Mouse (Mus musculus) liver, embryonic 12.5 days (tissue): Measurements from ENCODE around the gene Mecom. TPM values are rescaled to one million over a fixed set of nuclear protein-coding genes. Genes with fewer than 3 reads are reported as not detected.
"Not testable (repeated sequence)": the region's sequence is repeated elsewhere in the genome, so short reads cannot be mapped to it uniquely, and the experiment has no call there.

Experiments used
- ATAC-seq: fragments of 200-750 bp; cut with Nextera tagmentation; 2 replicates; pipeline ENCODE4 v1.8.0; 2017; ENCODE audit warnings: moderate number of reproducible peaks, mild to moderate bottlenecking, moderate library complexity
- H3K27ac ChIP-seq: fragments of 300-500 bp; sonication (generic); 2 replicates; pipeline ENCODE4 v1.5.1; 2016; ENCODE audit warnings: mild to moderate bottlenecking
- H3K27me3 ChIP-seq: fragments of 300-500 bp; sonication (generic); replicated peaks from 2 replicates; pipeline ENCODE4 v1.6.1; 2016; ENCODE audit warnings: mild to moderate bottlenecking, moderate library complexity
- H3K36me3 ChIP-seq: fragments of 300-500 bp; sonication (generic); 2 replicates; pipeline ENCODE4 v1.6.1; 2016; ENCODE audit warnings: mild to moderate bottlenecking, moderate library complexity
- H3K4me1 ChIP-seq: fragments of 300-500 bp; sonication (generic); 2 replicates; pipeline ENCODE4 v1.6.1; 2016
- H3K4me2 ChIP-seq: fragments of 300-500 bp; sonication (generic); 2 replicates; pipeline ENCODE4 v1.6.1; 2016; ENCODE audit warnings: mild to moderate bottlenecking, moderate library complexity
- H3K4me3 ChIP-seq: fragments of 300-500 bp; sonication (generic); 2 replicates; pipeline ENCODE4 v1.5.1; 2016; ENCODE audit warnings: mild to moderate bottlenecking, moderate library complexity
- H3K9ac ChIP-seq: fragments of 300-500 bp; sonication (generic); 2 replicates; pipeline ENCODE4 v1.6.1; 2016; ENCODE audit warnings: mild to moderate bottlenecking, moderate library complexity
- H3K9me3 ChIP-seq: fragments of 300-500 bp; sonication (generic); replicated peaks from 2 replicates; pipeline ENCODE4 v1.6.1; 2016; ENCODE audit warnings: mild to moderate bottlenecking, moderate library complexity
- WGBS: fragments of 180-500 bp; shearing (Covaris S2); methylation state at CpG from one replicate; pipeline ENCODE4 v1.1.7; 2016; ENCODE audit not compliant: insufficient replicate concordance; 5-methylcytosine and 5-hydroxymethylcytosine counted together
- polyA plus RNA-seq: library from polyadenylated mRNA; unstranded; fragments of >200 nt; fragmentation: Nextera tagmentation; extraction: Ambion mirVana; gene quantifications from 2 replicates; pipeline ENCODE4 v1.2.1, GENCODE M21; 2016

Mecom gene
- polyA plus RNA-seq, 1 experiment from 2014 or later, result 1.8 TPM

DNA sequence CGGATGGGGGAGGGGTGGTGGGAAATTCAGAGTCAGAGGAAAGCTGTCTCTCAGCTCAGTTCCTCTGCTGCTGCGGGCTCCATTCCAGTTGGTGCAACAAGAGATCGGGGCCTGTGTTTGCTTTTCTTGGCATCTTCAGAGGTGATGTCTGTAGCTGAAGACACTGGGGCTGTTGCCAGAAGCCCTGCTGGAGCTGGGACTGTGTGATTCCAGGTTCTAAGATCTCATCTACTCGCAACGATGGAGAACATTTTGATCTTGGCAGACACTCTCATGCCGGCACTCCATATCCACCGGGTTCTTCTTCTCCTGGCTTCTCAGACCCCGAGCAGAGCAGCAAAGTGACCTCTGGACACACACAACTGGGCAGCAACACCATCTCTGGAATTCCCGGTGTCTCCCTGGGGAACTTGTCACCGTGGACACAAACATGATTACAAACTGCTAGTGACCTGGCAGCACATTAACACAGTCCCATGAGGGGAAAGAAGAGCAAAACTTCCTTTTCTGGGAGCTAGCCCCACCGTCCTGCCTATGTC lies 908 bp downstream of the Mecom start:
- no peak overlapping the region for H3K4me3 ChIP-seq
- H3K4me2 ChIP-seq, result no peak overlapping the region
- H3K9me3 ChIP-seq, result no peaks in the 10 kb centered on the region
- no peak overlapping the region for H3K27ac ChIP-seq
- H3K4me1 ChIP-seq, result no peaks in the 10 kb centered on the region
- no peak overlapping the region for H3K9ac ChIP-seq
- WGBS, result 49% methylated on average over 11 of the region's 11 CpGs
- no peaks in the 10 kb centered on the region for H3K36me3 ChIP-seq
- no peak for ATAC-seq
- no peaks in the 10 kb centered on the region for H3K27me3 ChIP-seq

DNA sequence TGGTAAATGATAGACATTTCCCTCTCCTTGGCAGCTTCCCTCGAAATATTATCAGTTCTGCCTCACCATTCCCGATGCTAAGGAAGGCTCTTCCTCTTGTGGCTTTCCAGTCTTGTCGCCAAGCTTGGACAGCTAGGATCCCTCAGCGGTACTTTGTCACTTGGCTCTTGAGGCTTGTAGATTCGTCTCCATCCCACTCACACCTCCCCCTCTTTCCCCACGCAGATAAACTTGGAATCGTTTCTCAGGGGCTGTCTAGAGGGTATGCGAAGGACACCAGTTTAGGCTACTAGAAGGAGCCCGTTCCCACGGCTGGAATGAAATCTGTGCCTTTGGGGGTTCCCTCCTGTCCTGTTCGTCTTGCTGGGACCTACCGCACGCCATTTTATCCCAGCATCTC lies 1.4 kb downstream of the Mecom start:
- ATAC-seq, result no peak

GRCm38 (mm10) chr3:30545246-30545645 lies 2.6 kb downstream of the Mecom start:
- no peaks in the 10 kb centered on the region for H3K27me3 ChIP-seq
- H3K27ac ChIP-seq, result no peak overlapping the region
- H3K36me3 ChIP-seq, result no peaks in the 10 kb centered on the region
- no peak overlapping the region for H3K9ac ChIP-seq
- H3K4me3 ChIP-seq, result no peak overlapping the region
- no peaks in the 10 kb centered on the region for H3K4me1 ChIP-seq
- H3K4me2 ChIP-seq, result no peak overlapping the region
- no peak for ATAC-seq
- WGBS, result 73% methylated on average over 5 of the region's 5 CpGs
- no peaks in the 10 kb centered on the region for H3K9me3 ChIP-seq

More for the DNA sequence above, 1.4 kb downstream of the Mecom start:
- no peak overlapping the region for H3K27ac ChIP-seq
- H3K27me3 ChIP-seq, result no peaks in the 10 kb centered on the region
- no peaks in the 10 kb centered on the region for H3K4me1 ChIP-seq
- no peaks in the 10 kb centered on the region for H3K9me3 ChIP-seq
- no peak overlapping the region for H3K9ac ChIP-seq
- WGBS, result 46% methylated on average over 13 of the region's 13 CpGs
- H3K4me2 ChIP-seq, result no peak overlapping the region
- no peaks in the 10 kb centered on the region for H3K36me3 ChIP-seq
- H3K4me3 ChIP-seq, result no peak overlapping the region

- no peaks in the 10 kb centered on the region for H3K4me1 ChIP-seq
- no peaks in the 10 kb centered on the region for H3K36me3 ChIP-seq
- H3K9me3 ChIP-seq, result no peaks in the 10 kb centered on the region
- H3K27me3 ChIP-seq, result no peaks in the 10 kb centered on the region
- H3K4me3 ChIP-seq, result no peak overlapping the region
- no peak overlapping the region for H3K27ac ChIP-seq
- H3K4me2 ChIP-seq, result no peak overlapping the region
- 56% methylated on average over 5 of the region's 5 CpGs for WGBS
- H3K9ac ChIP-seq, result no peak overlapping the region
- ATAC-seq, result no peak
Measured at GRCm38 (mm10) chr3:30544305-30544704, 3.5 kb downstream of the Mecom start.

DNA sequence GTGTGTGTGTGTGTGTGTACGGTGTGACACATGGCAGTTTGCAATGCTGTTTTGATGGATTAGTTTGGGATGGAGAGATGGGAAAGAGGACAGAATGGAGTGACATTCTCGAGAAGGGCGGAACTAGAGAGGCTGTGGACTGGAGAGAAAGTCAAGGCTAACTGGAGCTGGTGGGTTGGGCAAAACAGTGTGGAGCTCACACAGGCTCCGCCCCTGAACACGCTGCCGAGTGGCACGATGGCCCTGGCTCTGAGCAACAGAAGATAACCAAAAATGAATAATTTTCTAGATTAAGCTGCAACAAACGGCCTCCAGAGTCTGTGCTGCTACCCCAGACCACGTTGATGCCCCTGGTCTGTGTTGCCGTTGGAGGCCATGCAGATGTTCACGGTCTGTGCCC lies 12.0 kb downstream of the Mecom start:
- no peak overlapping the region for H3K27ac ChIP-seq
- H3K4me1 ChIP-seq, result no peaks in the 10 kb centered on the region
- H3K36me3 ChIP-seq, result no peaks in the 10 kb centered on the region
- H3K9ac ChIP-seq, result no peak overlapping the region
- no peak overlapping the region for H3K4me2 ChIP-seq
- no peaks in the 10 kb centered on the region for H3K9me3 ChIP-seq
- no peak for ATAC-seq
- H3K27me3 ChIP-seq, result no peaks in the 10 kb centered on the region
- 71% methylated on average over 11 of the region's 11 CpGs for WGBS
- H3K4me3 ChIP-seq, result no peak overlapping the region

DNA sequence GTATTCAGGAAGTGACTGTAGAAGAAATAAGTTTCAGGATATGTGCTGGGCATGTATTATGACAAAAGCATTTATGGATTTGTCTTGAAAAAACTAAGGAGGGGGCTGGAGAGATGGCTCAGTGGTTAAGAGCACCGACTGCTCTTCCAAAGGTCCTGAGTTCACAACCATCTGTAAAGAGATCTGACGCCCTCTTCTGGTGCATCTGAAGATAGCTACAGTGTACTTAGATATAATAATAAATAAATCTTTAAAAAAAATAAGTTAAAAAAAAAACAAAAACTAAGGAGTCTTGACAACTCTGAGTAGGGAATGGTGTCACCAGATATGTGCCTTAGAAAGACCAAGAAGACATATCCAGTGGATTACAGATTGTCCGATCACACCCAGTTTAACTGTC lies 27.1 kb downstream of the Mecom start:
- 40% methylated on average over 3 of the region's 3 CpGs for WGBS
- H3K27me3 ChIP-seq, result peaks cover 32% of the 10 kb centered on the region
- not testable (repeated sequence) for H3K4me1 ChIP-seq, H3K9ac ChIP-seq, H3K36me3 ChIP-seq, H3K9me3 ChIP-seq, ATAC-seq, H3K27ac ChIP-seq, H3K4me2 ChIP-seq, H3K4me3 ChIP-seq

GRCm38 (mm10) chr3:30519425-30519824 lies 28.4 kb downstream of the Mecom start:
- Histone ChIP-seq H3K4me3 (no peak overlapping the region), H3K9me3 (no peaks in the 10 kb centered on the region), H3K4me1 (peaks cover 2% of the 10 kb centered on the region; the same call in 1 of the 2 replicates), H3K27me3 (peaks cover 45% of the 10 kb centered on the region), H3K4me2 (no peak overlapping the region), H3K27ac (no peak overlapping the region), H3K36me3 (no peaks in the 10 kb centered on the region), H3K9ac (no peak overlapping the region)
- 36% methylated on average over 1 of the region's 1 CpGs for WGBS
- ATAC-seq, result no peak

DNA sequence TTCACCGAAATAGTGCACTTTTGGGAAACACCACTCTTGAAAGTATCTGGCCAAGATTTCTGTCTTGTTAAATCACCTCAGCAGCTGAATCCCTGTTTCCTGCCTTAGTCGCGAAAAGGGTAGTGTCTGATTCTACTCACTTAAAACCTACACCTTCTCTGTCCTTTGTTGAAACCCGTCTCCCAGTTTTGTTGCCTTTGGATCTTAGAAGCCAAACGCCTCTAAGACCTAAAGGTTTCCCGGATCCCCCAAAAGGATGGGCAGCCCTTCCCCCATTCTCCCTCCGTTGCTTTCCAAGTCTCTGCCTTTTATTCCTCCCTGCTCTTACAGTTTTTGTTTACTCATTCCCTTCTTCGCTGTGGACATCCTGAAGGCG lies 32.0 kb downstream of the Mecom start:
- no peak overlapping the region for H3K9ac ChIP-seq
- ATAC-seq, result no peak
- H3K4me2 ChIP-seq, result no peak overlapping the region
- no peaks in the 10 kb centered on the region for H3K9me3 ChIP-seq
- no peak overlapping the region for H3K4me3 ChIP-seq
- H3K27me3 ChIP-seq, result peaks cover 81% of the 10 kb centered on the region
- H3K36me3 ChIP-seq, result no peaks in the 10 kb centered on the region
- H3K27ac ChIP-seq, result no peak overlapping the region
- WGBS, result 7% methylated on average over 9 of the region's 9 CpGs
- peaks cover 7% of the 10 kb centered on the region; the same call in 1 of the 2 replicates for H3K4me1 ChIP-seq

- peaks cover 88% of the 10 kb centered on the region for H3K27me3 ChIP-seq
- H3K4me2 ChIP-seq, result peak overlapping the region; percentile 57
- no peaks in the 10 kb centered on the region for H3K36me3 ChIP-seq
- no peak overlapping the region for H3K9ac ChIP-seq
- peak overlapping the region; percentile 35 for H3K4me3 ChIP-seq
- no peak overlapping the region for H3K27ac ChIP-seq
- no peaks in the 10 kb centered on the region for H3K9me3 ChIP-seq
- peak; percentile 63 for ATAC-seq
- peaks cover 7% of the 10 kb centered on the region; the same call in 1 of the 2 replicates for H3K4me1 ChIP-seq
- 1% methylated on average over 53 of the region's 62 CpGs for WGBS
Measured at GRCm38 (mm10) chr3:30514901-30515794, 32.7 kb downstream of the Mecom start.

DNA sequence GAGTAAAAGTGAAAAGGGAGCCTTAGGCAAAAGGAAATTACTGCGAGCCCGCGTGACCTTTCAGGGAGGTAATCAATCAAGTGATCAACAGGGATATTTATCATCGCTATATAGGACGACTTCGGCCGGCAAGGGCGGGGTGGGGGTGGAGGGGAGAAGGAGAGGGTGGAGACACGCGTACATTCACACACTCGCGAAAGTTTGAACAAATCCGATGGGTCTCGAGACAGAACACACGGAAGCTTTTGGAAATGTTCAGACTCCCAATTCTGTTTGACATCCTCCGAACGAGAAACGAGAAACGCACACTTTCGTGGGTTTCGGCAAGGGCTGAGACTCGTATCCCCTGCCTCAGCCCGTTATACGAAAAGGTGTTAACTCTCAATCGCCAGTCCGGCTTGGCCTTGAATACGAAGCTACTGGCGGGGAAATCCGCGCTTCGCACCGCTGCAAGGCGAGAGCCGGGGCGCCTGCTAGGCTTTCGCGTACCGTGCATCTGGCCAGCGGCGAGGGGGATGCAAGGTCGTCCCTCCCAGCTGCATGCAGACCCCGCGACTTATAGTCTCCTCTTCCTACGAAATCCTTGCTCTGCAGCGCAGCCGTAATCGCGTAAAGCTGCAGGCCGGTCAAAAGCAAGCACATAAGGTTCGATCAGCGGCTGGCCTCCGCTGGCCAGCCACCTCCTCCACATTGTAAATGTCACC lies 33.6 kb downstream of the Mecom start:
- Histone ChIP-seq H3K27me3 (peaks cover 94% of the 10 kb centered on the region), H3K9ac (no peak overlapping the region), H3K36me3 (no peaks in the 10 kb centered on the region), H3K27ac (no peak overlapping the region), H3K9me3 (no peaks in the 10 kb centered on the region), H3K4me3 (peak overlapping the region; percentile 35), H3K4me2 (peak overlapping the region; percentile 57), H3K4me1 (peaks cover 8% of the 10 kb centered on the region; the same call in 1 of the 2 replicates)
- 2% methylated on average over 52 of the region's 52 CpGs for WGBS
- ATAC-seq, result no peak

DNA sequence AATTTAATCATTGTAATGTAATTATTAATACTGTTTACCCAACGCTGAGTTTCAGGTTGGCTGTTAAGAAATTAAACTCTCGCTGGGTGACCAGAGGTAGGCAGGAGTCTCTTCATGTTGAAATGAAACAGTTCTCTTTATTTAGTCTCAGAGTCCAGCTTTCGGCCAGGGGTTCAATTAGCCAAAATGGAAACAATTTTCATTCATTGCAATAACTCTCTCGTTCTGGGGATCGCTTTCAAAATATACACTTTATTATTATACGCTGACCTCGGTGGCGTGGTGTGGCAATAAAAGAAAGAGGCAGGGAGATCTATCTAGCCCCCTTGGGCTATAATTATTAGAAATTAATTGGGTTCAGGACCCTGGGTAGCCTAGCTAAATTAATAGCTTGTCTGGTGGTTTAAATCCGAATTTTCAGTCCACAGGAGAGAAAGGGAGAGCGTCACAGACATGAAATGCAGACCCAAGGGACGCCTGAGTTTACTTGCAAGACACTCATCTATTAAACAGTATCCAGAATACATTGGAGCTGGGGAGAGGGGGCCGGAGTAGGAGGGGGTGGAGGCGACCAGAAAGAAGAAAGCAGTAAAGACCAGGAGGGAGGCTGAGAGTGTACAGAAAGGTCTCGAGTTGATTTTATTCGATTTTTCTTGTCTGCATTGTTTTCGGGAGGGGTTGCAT lies 34.4 kb downstream of the Mecom start:
- H3K27me3 ChIP-seq, result peaks cover 96% of the 10 kb centered on the region
- H3K9me3 ChIP-seq, result no peaks in the 10 kb centered on the region
- H3K36me3 ChIP-seq, result no peaks in the 10 kb centered on the region
- no peak for ATAC-seq
- no peak overlapping the region for H3K27ac ChIP-seq
- peak overlapping the region; percentile 57; the same call in 1 of the 2 replicates for H3K4me2 ChIP-seq
- H3K4me1 ChIP-seq, result peaks cover 13% of the 10 kb centered on the region; the same call in 1 of the 2 replicates
- H3K9ac ChIP-seq, result no peak overlapping the region
- WGBS, result 7% methylated on average over 16 of the region's 16 CpGs
- H3K4me3 ChIP-seq, result no peak overlapping the region; the same call in 1 of the 2 replicates
